Mouse (Mus musculus) right cerebral cortex, postnatal 14 days (tissue): ENCODE data around the gene Cela2a.

Experiments used
- DNase-seq: peaks from one replicate; pipeline ENCODE4 v3.0.0; 2022

The Cela2a gene

DNA sequence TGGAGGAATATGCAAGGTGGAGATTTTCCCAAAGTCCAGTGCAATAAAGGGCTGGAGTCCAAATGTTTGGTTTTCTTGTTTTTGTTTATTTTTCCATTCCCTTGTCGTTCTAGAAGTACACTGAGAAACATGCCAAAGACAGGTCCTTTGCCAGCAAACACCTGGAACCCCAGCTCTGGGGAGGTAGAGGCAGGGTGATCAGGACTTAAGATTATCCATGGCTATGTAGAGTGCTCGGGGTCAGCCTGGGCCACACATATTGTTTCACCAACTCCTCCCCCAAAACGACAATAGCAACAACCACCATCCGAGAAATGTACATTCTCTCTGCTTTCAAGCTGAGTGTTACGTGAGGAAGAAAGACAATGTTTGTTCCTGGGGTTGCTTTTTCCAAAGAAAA, at the start of gene Cela2a:
TSS of gene Cela2a (minus strand) at position 101 of the 400 bp plus-strand sequence.
- no peak for DNase-seq

- DNase-seq, result no peak
Observed at GRCm38 (mm10) chr4:141875481-141876108, 49.6 kb upstream of the Cela2a start.

DNA sequence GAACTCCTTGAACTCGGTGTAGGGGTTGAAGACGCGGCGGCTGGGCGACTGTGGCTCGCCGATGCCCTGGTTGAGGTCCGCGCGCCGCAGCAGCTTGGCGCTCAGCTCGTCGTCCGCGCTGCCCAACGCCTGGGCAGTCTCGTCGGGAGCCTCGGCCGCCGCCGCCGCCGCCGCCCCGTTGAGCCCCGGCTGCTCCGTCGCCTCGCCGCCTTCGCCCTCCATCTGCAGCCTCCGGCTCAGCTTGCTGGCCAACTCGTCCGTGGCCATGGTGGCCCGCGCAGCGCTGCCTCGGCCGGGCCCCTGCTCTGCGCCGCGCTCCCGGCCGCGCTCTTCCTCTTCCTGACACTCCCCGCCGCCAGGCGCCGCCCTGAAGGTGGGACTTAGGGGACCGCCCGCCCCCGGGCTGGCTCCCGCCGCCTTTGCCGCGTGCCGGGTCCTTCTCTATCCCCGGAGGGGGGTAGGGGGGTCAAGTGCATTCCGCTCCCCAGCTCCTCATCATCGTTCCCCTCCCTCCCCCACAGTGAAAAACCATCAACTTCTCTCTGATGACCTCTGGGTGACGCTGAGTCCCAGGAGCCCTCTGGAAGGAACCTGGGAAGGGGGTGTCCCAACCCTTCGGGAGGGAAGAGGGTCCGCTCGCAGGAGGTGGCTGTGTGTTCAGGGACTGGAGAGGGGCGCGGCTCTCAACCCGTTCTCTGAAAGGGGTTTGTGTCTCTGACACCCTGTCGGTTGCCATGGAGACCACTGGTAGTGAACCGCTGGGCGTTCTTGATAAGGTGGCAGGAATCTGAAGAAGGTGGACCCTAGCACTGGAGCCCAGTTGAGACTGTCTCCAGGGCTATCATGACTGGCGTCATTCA, 48.9 kb upstream of the Cela2a start, which contains the start of gene Efhd2:
TSS of gene Efhd2 (minus strand) at position 320 of the 860 bp plus-strand sequence.
- peak; percentile 81 for DNase-seq

DNA sequence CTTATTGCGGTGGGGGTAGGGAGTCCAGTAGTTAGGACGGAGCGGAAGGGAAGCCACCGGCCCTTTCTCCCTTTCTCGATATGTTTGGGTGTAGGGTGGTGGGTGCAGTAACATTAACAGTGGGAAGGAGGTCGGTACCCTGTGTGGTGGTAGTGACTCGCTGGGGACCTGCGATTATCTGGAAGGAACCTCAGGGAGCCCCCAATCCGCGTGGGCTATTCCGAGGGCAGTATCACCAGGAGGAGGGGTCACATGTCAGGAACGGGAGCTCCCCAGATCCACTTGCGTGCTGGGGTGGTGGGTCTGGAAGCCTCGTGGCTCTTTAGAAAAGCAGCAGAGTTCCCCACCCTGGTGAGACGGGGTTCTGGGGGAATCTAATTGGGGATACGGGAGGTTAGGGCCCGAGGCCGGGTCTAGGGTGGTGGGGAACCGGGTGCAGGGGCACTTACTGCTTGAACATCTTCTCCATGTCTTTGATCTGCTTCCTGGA, 48.2 kb upstream of the Cela2a start:
- DNase-seq, result peak; percentile 9

- DNase-seq, result peak; percentile 10
Observed at GRCm38 (mm10) chr4:141872977-141873376, 47.0 kb upstream of the Cela2a start.

- peak; percentile 60 for DNase-seq
Observed at GRCm38 (mm10) chr4:141871909-141872308, 45.9 kb upstream of the Cela2a start.

DNA sequence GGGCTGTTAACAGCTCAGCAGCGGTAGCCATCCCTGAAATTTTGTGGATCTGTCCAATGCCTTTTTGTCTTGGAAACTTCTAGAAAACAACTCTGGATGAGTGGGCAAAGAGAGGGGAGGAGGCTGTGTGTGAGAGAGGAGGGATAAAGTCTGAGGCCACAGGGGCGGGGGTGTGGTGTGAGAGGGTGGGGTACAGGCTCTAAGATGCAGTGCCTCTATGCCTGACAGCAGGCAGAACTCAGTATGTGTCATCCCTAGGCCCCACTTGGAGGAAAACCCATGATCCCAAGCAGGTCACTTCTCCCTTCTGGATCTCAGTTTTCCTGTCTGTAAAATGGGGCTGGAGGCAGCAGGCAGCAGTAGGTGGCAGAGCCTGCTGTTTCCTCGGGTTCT, 45.4 kb upstream of the Cela2a start:
- no peak for DNase-seq

GRCm38 (mm10) chr4:141870666-141871332, 44.8 kb upstream of the Cela2a start:
- no peak for DNase-seq

DNA sequence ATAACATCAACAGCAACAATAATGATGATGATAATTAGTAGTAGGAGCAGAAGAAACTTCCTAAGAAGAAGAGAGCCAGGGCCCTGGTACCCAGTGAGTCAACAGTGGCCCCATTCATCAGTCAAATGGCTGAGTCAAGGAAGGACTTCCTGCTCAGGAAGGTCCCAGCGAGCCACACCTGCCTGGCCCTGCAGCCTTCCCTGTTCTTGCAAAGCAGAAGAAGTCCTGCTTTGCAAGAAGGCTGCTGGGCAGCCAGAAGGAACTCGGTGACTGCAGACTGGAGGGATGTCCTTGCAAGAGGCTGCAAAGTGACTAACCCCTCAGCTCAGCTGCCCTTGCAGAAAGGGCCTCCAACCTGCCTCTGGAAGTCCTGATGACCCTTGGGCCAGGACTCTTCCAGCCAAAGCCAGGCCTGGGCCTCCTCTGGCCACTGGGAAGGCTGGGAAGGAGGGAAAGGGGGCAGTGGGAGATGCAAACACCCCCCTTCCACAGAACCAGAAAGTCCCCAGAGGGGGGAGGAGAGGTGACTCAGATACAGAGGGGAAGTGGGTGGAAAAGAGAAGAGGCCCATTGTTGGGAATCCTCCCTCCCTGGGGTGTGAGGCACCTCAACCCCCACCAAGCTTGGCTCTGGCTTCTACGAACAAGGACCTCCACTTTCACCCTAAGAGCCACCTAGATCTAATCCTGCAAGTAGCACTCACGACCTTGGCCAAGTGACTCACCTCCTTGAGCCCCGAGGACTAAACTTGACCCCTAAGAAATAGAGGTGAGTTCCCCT, 43.7 kb upstream of the Cela2a start:
- no peak for DNase-seq

DNA sequence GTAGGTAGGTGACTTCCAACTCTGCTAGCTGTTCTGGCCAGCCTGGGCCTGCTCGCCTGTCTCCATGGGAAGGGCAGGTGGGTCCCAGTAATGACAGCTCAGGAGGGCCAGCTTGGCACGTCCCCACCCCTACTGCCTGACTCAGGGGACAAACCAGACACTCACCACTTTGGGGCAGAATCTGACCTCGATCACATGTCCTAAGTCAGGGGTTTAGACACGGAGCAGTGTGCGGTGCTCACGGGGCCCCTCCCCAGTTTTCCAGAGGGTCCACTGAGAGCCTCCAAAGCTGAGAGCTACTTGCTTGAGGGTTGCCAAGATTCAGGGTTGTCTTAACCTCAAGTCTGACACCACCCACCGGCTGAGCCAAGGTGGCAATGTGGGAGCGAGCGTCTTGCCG, 42.1 kb upstream of the Cela2a start:
- no peak for DNase-seq

GRCm38 (mm10) chr4:141867498-141867897, 41.5 kb upstream of the Cela2a start:
- peak; percentile 83 for DNase-seq

DNA sequence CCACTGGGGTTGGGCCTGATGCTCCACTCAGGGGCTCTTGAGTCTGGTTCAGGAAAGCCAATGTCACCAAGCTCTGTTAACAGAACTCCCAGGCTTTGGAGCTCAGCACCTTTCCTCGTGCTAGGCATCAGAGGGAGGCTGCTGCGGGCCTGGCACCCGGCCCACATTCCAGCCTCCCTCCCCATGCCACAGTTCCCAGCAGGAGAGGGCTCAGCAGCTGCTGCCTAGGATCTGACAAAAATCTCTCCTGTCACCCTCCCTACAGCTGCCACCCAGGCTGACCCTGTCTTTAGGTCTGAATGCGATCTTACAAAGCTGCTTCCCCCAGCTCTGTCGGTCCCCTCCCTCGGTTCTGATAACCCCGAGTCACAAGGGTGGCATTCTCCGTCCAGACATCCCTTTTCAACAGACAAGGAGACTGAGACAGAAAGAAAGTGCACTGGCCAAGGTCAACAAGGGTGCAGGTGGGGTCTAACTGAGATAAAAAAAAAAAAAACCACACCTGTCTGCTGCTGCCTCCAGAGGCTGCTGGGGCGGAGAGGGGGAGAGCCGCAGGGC, 41.1 kb upstream of the Cela2a start:
- DNase-seq, result no peak

DNA sequence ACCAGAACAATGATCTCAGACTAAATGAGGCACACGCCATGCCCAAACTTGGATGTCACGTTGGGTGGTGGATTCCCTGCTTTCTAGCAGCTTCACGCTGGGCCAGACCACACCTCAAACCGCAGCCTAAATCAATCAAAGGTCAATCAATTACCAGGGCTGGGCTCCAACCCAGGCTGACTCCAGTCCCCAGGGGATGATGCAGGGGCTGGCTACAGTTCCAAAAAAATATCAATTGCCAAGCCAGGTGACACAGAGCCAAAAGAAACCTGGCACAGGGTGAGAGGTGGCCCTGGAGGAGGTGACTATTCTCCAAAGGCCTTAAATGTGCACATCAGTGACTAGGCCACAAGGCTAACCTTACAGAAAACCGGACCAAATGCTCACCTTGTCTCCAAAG, 39.6 kb upstream of the Cela2a start:
- no peak for DNase-seq

- no peak for DNase-seq
Observed at GRCm38 (mm10) chr4:141865006-141865405, 39.0 kb upstream of the Cela2a start.

DNA sequence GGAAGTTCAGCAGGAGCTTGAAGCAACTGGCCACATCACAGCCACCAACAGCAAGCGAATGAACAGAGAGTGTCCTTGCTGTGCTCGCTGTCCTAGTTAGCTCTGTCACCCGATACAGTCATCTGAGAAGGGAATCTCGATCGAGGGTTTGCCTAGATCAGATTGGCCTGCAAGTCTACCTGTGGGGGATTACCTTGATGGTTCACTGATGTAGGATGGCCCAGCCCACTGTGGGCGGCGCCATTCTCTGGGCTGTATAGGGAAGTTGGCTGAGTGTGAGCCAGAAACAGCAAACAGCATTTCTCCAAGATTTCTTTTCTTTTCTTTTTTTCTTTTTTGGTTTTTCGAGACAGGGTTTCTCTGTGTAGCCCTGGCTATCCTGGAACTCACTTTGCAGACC, 38.5 kb upstream of the Cela2a start:
- DNase-seq, result no peak

DNA sequence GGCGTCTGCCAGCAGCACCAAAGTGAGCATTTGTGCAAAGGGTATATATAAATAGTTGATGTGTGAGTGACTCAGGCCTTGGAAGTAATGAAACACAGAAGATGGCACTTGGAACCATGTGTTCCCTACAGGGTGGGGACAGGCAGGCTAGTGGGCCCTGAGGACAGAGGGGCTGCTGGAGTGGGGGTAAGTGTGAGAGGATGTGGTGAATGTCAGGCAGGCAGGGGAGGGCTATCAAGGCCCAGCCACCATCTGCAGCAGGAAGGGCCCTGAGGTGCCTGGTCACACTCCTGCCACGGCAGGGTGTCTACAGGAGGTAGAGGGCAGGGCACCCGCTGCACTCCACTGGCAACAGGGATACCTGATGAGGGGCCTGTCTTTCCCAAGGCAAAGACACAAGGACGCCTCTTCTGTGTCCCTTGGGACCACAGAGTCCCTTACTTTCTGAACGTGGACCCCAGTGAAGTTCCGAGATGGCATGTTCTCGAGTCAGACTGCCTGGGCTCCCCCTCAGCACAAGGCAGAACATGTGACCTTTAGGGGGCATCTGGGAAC, 37.8 kb upstream of the Cela2a start:
- no peak for DNase-seq

GRCm38 (mm10) chr4:141862867-141863266, 36.9 kb upstream of the Cela2a start:
- no peak for DNase-seq

GRCm38 (mm10) chr4:141861591-141862295, 35.8 kb upstream of the Cela2a start:
- no peak for DNase-seq

GRCm38 (mm10) chr4:141860246-141860841, 34.4 kb upstream of the Cela2a start:
- no peak for DNase-seq

DNA sequence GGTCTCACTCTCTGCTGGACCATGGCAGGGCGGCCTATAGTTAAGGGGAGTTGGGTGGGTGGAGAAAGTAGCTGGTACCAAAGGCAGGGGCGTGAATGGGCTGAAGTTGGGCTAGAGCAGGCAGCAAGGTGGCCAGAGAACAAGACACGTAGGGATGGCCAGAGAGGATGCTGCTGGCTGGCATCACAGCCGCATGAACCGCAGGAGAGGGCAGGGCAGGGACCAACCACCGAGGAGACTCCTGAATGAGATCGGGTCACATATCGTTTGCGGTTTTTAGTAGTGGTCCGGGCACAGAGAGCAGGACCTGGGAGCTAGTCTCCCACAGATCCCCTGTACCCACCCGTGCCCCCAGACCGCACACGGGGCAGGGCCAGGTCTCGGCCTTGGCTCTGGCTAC, 33.4 kb upstream of the Cela2a start:
- no peak for DNase-seq

GRCm38 (mm10) chr4:141858501-141858900, 32.5 kb upstream of the Cela2a start:
- no peak for DNase-seq
